Mouse (Mus musculus): ENCODE data around the gene Hnrnph1.

The Hnrnph1 gene

DNA sequence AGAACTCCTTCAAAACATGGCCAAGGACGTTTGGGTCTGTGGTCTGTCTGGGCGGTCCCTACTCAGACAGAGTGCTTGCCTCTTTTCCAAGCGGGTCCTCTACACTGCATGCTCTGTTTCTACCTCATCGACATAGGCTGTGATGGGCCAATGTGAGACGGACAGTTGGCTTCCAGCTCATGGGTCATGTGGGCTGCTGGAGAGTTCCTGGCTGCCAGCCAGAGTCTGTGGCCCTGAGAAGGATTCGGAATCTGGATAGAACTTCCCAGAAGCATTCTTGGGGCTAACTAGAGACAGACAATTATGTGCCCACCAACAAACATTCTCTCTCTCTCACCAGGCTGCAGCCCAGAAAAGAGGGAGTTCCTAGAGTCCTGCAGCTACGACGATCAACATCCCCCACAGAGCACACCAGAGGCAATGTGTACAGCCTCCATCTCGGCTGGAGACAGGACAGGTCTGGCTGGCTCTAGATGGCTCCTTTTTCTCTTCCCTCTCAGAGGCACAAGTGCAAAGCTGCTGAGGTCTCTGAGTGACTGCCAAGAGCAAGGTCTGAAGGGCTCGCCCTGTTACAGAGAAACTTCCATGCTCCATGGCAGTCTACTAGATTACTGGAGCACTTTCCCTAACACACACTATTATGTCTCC is 26.7 kb downstream of the Hnrnph1 start:
- DNase-seq (ENCODE audit: low spot score in 2 of 2), result peak in 1 of 2 experiments; percentile 3

DNA sequence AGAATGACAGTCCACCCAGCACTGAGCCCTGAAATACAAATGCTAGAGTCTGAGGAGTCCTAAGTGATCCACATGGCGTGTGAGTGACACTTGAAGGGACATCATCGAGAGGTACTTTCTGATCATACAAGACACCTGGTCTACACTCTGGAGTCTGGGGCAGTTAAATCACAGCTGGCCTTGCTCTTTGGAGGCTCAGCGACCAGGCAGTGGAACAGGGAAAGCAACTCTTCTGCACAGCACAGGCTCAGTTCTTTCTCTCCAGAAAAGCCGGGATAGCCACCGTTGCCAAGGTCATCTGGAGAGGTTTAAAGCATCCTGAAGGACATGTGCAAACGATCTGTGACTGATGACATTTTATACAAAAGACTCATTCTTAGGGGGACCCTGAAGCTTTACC is 30.4 kb downstream of the Hnrnph1 start:
- DNase-seq (ENCODE audit: low spot score in 2 of 2), result no peak

DNA sequence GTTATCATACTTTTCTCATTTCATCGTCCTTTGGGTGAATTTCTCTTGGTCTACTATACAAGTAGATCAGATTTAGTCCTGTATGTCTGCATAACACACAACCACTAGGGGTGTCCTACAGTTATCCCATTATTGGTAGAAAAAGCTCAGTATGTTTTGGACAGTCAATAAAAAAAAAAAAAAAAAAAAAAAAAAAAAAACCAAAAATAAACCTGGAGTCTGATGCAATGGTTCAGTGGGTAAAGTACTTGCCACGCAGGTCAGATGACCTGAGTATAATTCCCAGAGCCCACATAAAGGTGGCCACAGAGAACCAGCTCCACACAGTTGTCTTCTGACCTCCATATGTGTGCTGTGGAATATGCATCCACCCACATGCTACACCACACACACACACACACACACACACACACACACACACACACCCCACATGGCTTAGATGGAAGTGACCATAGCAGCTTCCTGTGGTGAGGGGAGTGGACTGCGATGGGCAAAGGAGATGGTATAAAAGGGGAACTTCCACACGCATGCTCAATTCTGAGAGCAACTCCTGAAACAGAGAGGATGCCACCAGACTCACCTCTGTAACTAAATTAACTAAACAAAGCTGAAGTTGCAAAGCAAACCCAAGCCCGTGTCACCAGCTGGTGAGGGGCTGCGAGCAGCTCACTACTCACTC is 38.9 kb downstream of the Hnrnph1 start:
- DNase-seq (ENCODE audit: low spot score in 2 of 2), result no peak

DNA sequence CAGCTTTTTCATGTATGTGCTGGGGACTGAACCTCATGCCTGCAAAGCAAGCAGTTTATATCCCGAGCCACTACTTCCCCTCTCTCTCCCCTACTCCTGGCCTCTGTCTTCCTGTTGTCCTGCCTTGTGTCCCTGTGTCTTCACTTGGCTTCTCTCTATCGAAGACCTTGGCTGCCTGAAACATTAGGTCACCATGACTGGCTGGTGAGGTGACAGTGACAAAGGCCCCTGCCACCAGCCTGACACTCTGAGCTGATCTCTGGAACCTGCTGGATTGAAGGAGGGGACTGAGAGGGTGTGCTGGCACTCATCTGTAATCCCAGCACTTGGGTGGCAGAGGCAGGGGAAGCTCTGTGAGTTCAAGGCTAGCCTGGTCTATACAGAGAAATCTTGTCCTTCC is 41.1 kb downstream of the Hnrnph1 start:
- DNase-seq (ENCODE audit: low spot score in 2 of 2), result no peak

DNA sequence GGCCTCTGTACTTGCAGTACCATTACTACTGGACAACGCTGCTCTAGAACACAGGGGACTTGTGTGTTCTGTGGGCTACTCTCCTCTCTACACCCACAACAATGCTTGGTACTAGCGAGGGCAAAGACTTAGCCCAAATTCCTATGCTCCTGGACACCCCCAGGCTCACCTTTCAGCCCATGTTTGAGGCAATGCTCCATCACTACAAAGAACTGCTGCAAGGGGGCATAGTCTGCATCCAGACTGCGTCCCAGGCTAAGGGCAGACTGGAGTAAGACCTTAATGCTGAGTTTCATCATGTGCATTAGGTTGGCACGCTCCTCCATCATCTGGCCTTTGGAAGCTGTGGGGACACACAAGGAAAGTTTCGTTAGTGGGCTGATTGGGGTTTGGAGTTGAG is 44.7 kb downstream of the Hnrnph1 start:
- DNase-seq (ENCODE audit: low spot score in 2 of 2), result no peak

DNA sequence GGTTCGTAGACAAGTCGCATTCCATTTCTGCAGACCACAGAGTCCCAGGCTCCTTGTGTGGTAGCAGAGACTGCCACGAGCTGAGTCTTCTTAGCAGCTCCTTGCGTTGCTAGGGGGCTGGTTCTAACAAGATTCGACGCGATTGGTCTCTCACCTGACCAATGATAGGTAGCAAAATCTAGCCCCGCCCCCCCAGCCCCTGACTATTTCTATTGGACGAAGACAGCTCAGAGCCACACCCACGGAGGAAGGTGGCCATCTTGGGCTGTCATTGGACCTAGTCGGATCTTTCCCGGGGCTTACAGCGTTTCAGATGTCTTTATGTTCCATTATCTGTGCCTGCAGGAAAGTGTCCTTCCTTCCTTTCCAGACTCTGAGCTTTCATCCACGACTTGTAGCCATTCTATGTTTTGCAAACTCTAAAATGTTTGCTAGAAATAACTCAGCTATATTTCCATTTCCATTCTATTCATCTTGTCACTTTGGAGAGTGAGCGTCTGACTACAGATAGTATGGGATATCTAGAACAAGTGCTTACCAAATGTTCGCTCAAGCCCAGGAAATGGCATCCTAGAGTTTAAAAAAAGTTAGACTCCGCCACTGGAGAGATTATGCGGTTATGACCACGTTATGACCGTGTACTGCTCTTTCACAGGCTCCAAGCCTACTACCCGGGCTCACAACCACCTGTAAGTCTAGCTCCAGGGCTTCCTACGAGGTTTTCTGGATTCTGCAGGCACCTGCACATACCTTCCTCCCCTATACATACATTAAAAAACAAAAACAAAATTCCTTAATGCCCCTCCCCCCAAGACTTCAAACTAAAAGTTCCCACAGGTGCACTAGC is 45.4 kb downstream of the Hnrnph1 start:
- DNase-seq (ENCODE audit: low spot score in 2 of 2), result peak; percentile 22 to 34

DNA sequence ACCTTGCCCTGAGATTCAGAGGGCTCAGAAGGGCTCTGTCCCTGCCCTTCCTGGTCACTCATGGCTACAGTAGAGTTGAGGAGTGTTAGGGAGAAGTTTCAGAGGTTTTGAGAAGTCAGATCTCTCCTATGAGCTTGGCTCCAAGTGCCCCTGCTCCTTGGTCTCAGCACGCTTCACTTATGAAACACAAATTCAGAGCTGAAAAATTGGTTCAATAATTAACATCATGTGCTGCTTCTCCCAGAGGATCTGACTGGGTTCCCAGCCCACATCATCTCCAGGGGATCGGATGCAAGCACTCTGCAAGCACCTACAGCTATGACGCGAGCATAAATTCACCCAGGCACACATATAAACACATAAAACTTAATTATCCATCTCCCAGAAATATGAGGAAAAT is 49.3 kb downstream of the Hnrnph1 start:
- no peak for DNase-seq (ENCODE audit: low spot score in 2 of 2)

DNA sequence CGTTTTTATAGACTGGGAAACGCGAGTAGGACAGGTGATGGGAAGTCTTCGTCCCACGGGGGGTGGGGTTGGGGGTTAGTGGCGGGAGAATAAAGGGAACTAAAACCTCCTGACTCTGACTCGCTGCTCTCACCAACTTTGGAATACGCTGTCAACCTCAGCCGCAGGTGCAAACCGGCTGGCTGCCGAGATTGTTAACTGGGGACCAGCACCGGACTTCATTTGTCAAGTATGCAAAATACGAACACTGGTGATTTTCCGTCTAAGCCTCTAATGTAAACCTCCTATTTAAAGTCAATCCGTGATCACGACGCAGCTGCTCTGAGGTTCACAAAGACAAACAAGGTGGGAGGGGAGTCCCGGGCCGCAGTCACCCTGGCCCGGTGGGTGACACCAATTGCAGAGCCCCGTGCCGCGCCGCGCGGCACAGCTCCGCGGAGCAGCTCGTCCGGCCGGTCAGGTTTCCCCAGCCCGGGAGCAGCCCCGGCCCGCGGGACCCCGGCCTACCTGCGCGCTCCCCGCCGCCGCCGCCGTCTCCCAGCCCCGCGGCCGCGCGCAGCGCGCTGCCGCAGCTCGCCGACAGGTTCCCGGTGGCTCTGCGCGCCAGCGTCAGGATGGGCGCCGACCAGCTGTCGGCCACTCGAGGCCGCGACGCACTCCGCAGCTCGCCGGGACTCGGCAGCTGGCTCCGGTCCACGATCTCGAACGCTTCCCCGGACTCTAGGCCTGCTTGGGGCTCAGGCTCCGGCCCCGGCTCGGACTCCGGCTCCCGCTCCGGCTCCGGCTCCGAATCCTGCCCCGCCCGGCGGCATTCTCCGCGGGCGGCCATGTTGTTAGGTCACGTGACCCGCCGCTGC is 53.7 kb downstream of the Hnrnph1 start, which contains the start of gene Rufy1:
Gene Rufy1 (minus strand): TSS at position 849 of the 857 bp plus-strand sequence.
- peak; percentile 67 to 79 for DNase-seq (ENCODE audit: low spot score in 2 of 2)

DNA sequence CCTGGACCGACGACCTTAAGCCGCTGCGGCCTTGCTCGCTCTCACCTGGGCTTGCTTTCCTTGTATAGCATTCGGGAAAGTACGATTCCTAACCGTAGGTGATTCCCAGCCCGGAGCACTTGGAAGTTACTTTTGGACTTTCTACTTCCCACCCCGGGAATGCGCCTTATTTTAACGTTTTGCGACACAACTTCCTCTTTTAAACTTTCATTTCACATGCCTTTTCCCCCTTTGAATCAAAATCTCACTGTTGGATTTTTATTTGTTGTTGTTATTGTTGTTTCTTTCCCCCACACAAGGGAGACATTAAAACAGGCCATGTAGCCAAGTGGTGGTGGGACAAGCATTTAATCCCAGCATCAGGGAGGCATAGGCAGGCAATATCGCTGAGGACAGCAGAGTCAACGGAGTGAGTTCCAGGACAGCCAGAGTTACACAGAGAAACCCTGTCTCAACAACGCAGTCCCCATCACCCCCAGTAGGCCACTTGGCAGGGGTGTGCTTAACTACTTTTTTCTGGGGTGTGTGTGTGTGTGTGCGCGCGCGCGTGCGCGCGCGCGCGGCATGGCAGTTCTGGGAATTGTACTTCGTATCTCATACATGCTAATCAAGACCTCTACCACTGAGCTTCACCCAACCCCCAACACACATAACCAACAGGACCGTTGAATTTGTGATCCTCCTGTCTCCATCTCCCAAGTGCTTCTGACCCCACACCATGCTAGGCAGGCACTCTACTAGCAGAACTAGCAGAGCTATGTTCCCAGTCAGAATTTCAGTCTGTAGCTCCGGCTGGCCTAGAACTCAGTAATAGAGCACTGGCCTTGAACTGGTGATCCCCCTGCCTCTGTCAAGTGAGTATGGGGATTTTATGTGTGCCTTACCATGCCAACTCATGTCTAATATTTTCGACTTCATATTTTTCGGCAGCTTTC is 54.6 kb downstream of the Hnrnph1 start:
- peak in 1 of 2 experiments; percentile 13 for DNase-seq (ENCODE audit: low spot score in 2 of 2)

DNA sequence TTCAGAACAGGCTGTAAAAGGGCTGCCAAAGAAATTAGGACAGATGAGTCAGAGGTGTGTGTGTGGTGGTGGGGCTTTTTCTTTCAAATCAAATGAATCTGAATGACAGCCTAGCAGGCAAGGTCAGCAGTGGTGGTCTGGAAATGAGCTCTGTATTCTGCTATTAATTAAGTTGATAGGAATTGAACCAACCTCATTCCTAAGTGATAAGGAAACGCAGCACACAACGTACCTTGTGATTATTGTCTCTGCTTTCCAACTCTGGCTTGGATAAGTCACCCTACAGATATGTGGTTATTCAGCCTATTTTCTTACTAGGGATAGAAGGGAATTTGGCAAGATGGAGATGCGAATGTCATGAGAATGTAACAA is 55.3 kb downstream of the Hnrnph1 start:
- no peak for DNase-seq (ENCODE audit: low spot score in 2 of 2)

DNA sequence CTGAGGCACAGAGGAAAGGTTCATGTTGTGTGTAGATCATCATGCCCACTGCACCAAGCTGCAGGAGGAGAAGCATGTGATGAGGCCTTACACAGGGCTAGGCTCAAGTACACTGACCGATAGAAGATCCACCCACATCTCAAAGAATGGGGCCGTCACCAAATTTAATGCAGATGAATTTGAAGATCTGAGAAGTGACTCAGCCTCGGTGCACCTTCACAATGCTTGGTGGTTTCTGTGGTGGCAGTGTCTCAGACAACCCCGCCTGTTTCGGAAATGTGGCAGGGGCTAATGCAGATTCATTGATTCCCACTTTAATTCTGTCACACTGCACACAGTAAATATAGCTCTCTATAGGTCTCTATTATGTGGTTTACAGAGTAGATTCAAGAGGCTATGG is 56.1 kb downstream of the Hnrnph1 start:
- DNase-seq (ENCODE audit: low spot score in 2 of 2), result no peak

Measured in spleen, postnatal 14 days (tissue).